Comparison of ENCODE assay signal across 9 mouse cellular contexts in genomic region chr13:44222335-44222734, GRCm38 (mm10).
DNase-seq lines count a peak whose midpoint lies in the region; ATAC-seq and TF ChIP-seq lines count a peak whose summit lies in the region.
"Had no signal": no experiment of that assay in that cellular context is flagged by ENCODE, and none has a peak within 500 bp of the region (broad histone marks: within the 10 kb centered on the region; RNA-seq: fewer than 3 reads in every experiment).

No protein-coding gene starts in this region.

- peak; percentile 43 for ATAC-seq in lung, postnatal 0 days
- ATAC-seq: Patski had no signal

- TF ChIP-seq CTCF in left cerebral cortex, adult 2 months (IDR thresholded peaks at IDR 0.05): no peak
- no peak for TF ChIP-seq CTCF in lung, postnatal 0 days (IDR thresholded peaks at IDR 0.05)

- H3K27me3 ChIP-seq in lung, postnatal 0 days (replicated peaks; ENCODE audit: insufficient read depth, low read length): no peaks in the 10 kb centered on the region
- H3K27me3 ChIP-seq: Patski had no signal

- no peaks in the 10 kb centered on the region for H3K9me3 ChIP-seq in lung, postnatal 0 days (ENCODE audit: low read length)

- intact Hi-C loops in left cerebral cortex, adult 2 months (cut with DNase I): no loop called here

- H3K4me3 ChIP-seq in left cerebral cortex, adult 2 months: no peak overlapping the region
- no peak overlapping the region for H3K4me3 ChIP-seq in lung, postnatal 0 days (ENCODE audit: low read depth, low read length)

- DNase-seq in left cerebral cortex, adult 2 months (ENCODE audit: extremely low spot score in 1 of 2, low spot score in 2 of 2): no peak
- no peak for DNase-seq in left cerebral cortex, adult 11 months (ENCODE audit: low spot score)
- DNase-seq in cerebellum, adult 9-11 months: peak; percentile 62
- peak; percentile 75 to 83 for DNase-seq in heart, adult 18-20 months
- DNase-seq in lung, postnatal 0 days (ENCODE audit: low spot score): no peak
- no peak for DNase-seq in right cerebral cortex, postnatal 36 days (ENCODE audit: low spot score in 2 of 2)
- DNase-seq in ovary, adult 18-20 months (ENCODE audit: low spot score): no peak
- DNase-seq: right cerebral cortex, postnatal 25 days had no signal

- peak overlapping the region; percentile 69 for H3K27ac ChIP-seq in left cerebral cortex, adult 2 months
- no peak overlapping the region for H3K27ac ChIP-seq in lung, postnatal 0 days (ENCODE audit: low read length)

- H3K4me2 ChIP-seq in lung, postnatal 0 days (replicated peaks; ENCODE audit: low read depth, low read length): no peak overlapping the region

- TF ChIP-seq EP300 in lung, postnatal 0 days (IDR thresholded peaks at IDR 0.05): no peak

- no peaks in the 10 kb centered on the region for H3K4me1 ChIP-seq in lung, postnatal 0 days (ENCODE audit: insufficient read depth, low read depth, low read length)

- no peaks in the 10 kb centered on the region for H3K36me3 ChIP-seq in lung, postnatal 0 days (ENCODE audit: insufficient read depth, low read length)

- H3K9ac ChIP-seq in lung, postnatal 0 days (replicated peaks; ENCODE audit: low read depth): no peak overlapping the region

Comparison
In these comparisons a context has a peak if more than half of its experiments do, and no peak if none do; other contexts are left out.
1. DNase-seq: peak in cerebellum, adult 9-11 months (single experiment) and heart, adult 18-20 months (2 of 2); none in left cerebral cortex, adult 2 months (0 of 2), left cerebral cortex, adult 11 months (single experiment), lung, postnatal 0 days (single experiment), right cerebral cortex, postnatal 36 days (0 of 2) and ovary, adult 18-20 months (single experiment).